Mouse (Mus musculus) lung, adult 2 months (tissue): ENCODE data around the gene Gm49396.

Experiments
- CTCF ChIP-seq: fragments of 200-500 bp; IDR thresholded peaks from 2 replicates; pipeline ENCODE4 v1.5.1; 2011; ENCODE audit warnings: mild to moderate bottlenecking, low read length, control low read depth; ENCODE audit not compliant: insufficient read depth
- POLR2A ChIP-seq: fragments of 200-500 bp; IDR thresholded peaks from 2 replicates; pipeline ENCODE4 v1.6.1; 2011; ENCODE audit warnings: low read depth, mild to moderate bottlenecking, control low read depth, low read length, borderline replicate concordance; ENCODE audit errors: extremely low read depth

DNA sequence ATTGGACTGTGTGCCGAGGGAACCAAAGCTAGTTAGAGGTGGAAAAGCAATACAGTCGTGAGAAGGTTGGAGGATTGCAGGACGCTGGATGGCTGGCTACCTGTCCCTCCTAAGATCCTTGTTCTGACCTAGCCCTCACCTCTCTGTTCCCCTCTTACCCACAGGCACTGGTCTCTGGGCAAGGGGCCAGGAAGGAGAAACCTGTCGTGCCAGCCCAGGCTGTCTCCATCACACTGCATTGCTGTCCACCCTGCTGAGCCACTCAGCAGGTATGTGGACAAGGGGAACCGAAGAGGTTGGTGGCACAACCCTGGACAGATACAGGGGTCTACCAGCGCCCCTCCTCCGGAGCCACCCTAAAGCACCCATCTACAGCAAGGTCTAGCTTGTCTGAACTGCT is 37.5 kb downstream of the Gm49396 start:
- TF ChIP-seq POLR2A: no peak
- TF ChIP-seq CTCF: no peak
